Mouse (Mus musculus): ENCODE measurements at regions not wholly inside any gene's neighbourhood (a gene's known extent, or its start where the extent isn't known, plus 50 kb on each side); places are given as distances from the start of the nearest gene placed in this dataset.
A peak's percentile ranks its signal among the peaks of the same experiment; 100 is the strongest.

DNA sequence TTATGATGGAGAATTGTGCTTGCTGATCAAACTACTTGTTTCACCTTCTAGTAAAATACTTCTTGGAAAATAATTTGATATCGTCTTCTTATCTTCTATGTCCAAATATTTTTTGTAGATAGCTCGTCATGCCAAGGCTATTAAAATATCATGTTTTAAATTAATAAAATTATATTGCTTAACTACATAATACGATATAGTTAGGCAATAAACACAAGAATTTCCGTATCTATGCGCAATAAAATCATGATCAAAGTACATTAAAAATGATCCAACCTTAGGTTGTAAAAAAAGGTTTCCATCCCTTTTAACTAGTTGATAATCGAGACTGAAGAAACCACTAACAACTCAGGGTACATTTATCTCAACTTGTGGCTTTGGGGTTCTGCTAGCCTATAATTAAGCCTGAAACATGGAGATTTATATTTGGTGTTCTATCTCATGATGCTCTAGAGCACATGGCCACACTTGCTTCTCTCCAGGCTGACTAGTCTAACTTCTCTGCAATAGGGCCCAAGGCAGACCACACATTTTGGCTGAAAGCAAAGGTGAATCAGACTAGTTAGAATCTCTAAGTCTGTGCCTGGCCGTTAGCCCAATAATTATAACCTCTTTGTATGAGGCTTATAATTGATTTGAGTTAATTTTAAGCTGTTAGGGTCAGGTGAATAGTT lies 314.5 kb downstream of the Plod2 start:
- DNase-seq (ENCODE audit: low read depth, low spot score) = no peak

DNA sequence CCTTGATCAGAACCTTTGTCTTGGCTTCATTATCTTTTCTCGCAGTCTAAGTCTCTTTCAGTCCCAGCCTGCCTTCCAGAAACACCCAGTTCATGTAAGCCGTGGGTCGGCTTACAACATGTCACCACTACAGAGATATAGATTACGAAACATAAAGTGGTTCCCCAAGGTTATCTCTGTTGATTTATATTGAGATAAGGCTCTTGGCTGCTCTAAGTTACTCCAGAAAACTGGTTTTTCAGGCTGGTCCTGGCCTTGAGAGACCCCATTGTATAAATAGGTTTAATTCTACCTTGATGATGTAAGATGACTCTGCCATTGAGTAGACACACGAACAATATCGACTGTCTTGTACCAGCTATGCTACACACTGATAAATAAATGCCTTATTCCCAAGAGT lies 323.8 kb downstream of the Plod2 start:
- no peak for DNase-seq (ENCODE audit: low read depth, low spot score)

DNA sequence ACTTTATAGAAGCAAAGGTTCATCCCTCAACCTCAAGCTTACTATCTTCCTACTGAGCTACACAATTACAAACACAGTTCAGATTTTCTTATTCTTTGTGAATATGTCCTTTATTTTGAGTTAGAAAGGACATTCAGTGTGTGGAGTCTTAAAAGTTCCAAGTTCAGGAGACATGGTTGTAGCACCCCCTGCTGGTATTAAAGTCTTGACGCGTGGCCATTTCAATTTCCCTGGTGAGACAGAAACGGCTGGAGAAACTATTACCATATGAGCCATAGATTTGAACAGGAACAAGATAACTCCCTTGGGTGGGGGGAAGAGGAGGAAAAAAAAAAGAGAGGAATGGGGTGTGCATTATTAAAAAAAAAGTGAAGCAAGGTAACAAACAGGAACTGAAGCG lies 336.6 kb downstream of the Plod2 start:
- peak; percentile 9 for DNase-seq (ENCODE audit: low read depth, low spot score)

GRCm38 (mm10) chr9:92879812-92880211 lies 337.8 kb downstream of the Plod2 start:
- DNase-seq (ENCODE audit: low read depth, low spot score) = no peak

DNA sequence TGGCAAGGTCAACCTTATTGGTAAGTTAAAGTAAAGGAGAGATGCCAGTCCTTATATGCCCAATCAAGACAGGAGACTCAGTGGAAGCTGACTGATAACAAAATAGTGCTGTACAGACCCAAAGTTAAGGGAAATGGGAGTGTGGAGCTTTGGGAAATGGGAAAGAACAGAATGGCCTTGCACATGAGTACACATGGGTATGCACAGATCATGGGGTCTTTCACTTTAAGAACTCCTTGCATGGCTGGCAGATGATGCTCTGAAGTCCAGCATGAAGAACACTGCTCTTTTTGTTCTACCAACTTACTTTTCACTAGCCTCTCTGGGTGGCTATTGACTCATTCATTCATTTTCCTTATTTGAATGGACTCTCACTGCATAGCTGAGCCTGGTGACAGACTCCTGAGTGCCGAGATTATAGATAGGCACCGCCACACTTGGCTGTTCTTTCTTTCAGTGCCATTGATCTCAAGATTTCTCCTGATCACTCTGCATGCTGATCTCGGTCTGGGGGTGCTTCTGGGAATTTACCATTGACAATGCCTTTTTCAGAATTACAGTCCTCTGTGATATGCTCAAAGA lies 340.3 kb downstream of the Plod2 start:
- no peak for DNase-seq (ENCODE audit: low read depth, low spot score)

- no peak for DNase-seq (ENCODE audit: low read depth, low spot score)
Observed at GRCm38 (mm10) chr9:92890063-92890462, 348.0 kb downstream of the Plod2 start.

DNA sequence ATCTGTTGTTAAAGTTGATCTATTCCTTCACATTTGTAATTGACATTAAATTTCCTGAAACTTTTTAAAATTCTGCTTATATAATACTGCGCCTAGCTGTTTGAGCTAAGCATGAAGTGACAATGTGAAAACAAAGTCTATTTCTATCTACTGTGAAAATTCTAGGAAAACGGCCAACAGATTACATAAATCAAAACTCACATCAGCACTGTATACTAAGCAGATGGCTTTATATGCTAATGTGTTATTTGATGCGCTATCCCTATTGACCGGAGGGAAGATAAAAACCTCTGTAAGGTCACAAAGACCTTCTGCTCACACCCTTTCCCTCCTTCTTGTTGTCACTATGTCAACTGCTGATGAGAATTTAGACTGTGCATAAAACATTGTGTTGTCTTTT lies 357.7 kb downstream of the Plod2 start:
- DNase-seq (ENCODE audit: low read depth, low spot score) = peak; percentile 8

- no peak for DNase-seq (ENCODE audit: low read depth, low spot score)
Observed at GRCm38 (mm10) chr9:92907102-92907501, 365.1 kb downstream of the Plod2 start.

DNA sequence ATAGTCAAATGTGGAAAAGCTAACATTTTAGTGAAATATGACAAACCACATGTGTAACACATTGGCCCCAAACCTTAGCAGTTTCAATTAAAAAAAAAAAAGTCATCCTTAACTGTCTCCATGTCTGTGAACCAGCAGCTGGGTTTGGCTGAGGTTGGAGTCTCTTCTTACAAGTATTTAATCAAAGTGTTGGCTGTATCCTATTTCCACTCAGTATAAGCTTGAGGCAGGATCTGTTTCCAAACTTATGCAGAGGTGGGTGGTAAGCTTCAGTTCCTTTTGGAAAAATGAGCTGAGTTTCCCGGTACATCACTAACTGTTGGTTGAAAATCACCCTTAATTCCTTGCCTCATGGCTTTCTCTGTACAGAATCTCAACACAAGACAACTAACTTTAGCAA lies 377.4 kb downstream of the Plod2 start:
- no peak for DNase-seq (ENCODE audit: low read depth, low spot score)

DNA sequence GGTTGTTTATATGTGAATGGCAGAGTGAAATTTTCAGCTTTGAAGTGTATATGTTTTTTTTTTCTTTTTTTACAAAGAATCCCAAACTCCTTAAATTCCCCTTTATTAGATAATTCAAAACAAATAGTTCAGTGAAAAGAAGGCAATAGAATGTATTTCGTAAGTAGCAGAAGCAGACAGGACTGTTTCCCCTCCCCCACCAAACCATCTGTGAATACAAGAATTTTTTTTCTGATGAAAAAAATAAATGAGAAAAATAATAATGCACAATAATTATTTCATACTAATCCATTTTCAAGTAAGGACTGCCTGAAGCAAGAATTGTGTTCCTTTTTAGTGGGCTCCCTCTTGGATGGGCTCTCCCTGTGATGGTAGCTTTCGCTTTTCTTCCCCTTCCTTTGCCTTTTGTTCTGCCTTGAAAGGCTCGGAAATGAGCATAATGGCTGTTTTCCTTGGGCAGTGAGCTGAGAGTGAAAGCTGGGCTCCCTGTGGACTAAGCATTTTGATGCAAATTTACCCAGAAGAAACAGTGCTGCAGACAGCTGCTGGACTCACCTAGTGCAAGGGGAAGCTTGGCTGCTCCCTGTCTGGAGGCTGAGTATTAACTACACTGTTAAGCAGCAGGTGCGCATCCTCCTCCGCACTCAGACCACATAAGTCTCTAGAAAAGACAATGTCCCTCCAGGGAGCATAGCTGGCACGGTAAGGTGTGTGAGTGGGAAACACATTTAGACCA lies 388.4 kb downstream of the Plod2 start:
- DNase-seq (ENCODE audit: low read depth, low spot score) = no peak

- DNase-seq (ENCODE audit: low read depth, low spot score) = no peak
Observed at GRCm38 (mm10) chr9:92937802-92938201, 395.8 kb downstream of the Plod2 start.

DNA sequence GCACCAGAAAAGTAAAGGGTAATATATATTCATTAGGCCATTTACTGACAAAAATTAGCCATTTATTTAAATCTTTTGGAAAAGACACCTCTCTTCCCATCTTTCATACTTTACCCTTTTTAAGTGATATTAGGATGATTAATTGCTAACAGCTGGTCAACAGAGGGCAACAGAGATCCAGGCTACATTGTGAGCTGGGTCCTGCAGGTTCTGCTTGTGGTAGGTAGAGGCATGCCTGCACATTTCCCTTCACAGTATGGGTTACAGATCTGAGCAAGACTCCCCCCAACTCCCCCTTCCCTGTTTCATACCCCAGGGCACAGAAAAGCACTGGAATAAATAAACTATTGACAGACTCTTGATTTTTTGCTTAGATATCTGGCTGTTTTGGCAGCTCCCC lies 408.1 kb downstream of the Plod2 start:
- DNase-seq (ENCODE audit: low read depth, low spot score) = no peak

GRCm38 (mm10) chr9:92963275-92963674 lies 421.3 kb downstream of the Plod2 start:
- DNase-seq (ENCODE audit: low read depth, low spot score) = no peak

GRCm38 (mm10) chr9:92991759-92992158 lies 449.7 kb downstream of the Plod2 start:
- no peak for DNase-seq (ENCODE audit: low read depth, low spot score)

DNA sequence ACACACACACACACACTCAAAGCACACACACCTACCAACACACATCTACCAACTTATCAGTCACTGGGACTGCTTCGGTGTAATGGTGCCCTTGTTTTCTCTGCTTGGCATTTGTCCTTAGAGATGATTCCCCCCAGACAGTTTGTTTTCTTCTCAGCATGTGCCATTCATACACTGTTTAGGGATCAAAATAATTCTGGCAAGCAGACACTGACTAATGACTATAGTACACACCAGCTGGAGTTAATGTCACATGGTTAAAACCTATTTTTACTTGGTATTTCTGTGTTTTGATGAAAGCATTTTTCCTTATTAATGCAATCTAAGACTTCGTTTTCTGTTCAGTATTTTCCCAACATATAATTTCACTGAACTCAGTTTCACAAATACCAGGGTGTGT lies 454.1 kb downstream of the Plod2 start:
- DNase-seq (ENCODE audit: low read depth, low spot score) = no peak

GRCm38 (mm10) chr9:93005182-93005953 lies 463.3 kb downstream of the Plod2 start:
- DNase-seq (ENCODE audit: low read depth, low spot score) = no peak

GRCm38 (mm10) chr9:93008511-93009302 lies 466.7 kb downstream of the Plod2 start:
- no peak for DNase-seq (ENCODE audit: low read depth, low spot score)

- no peak for DNase-seq (ENCODE audit: low read depth, low spot score)
Observed at GRCm38 (mm10) chr9:93044298-93044912, 502.4 kb downstream of the Plod2 start.

DNA sequence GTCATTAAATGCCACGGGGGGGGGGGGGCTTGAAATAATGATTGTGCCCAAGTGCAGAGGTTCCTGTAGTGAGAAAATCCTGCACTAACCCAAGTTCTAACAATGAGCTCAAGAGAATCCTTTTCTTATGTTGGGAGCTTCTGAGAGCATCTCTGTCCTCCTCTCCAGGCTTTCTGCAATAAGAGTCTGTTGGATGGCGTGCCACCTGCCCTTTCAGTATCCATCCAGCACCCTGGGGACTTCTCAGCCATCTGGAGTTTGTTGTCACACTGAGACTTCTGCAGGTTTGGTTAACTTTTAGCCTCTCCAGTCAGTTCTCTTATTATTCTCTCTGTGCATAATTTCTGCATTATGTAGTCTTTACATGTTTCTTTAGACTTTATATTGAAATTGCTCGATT lies 530.1 kb downstream of the Plod2 start:
- DNase-seq (ENCODE audit: low read depth, low spot score) = no peak

DNA sequence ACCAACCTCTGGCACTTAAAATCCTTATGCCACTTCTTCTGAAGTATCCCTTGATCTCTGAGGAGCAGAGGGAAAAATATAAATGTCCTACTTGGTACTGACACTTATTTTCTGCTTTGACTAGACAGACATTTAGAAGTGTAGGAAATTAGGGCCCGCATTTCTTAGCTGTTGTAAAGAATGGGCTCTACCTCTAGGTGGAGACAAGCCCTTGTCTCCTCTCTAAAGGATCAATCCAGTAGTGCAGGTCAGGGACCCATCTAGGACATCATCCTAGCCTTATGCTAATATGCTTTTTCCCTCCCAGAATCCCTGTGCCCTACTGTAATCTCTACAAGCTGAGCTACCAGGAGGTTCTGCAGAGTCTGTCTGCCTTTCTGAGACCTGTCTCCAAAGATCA lies 541.1 kb downstream of the Plod2 start:
- no peak for DNase-seq (ENCODE audit: low read depth, low spot score)

GRCm38 (mm10) chr9:93098008-93098581 lies 556.1 kb downstream of the Plod2 start:
- no peak for DNase-seq (ENCODE audit: low read depth, low spot score)

All from retina, adult 2 months (tissue).